Mouse (Mus musculus): ENCODE results near the gene Tmem233.

- TF ChIP-seq POLR2A (IDR thresholded peaks at IDR 0.05; ENCODE audit: insufficient read depth, low read depth, low read length) (no peak), CTCF (IDR thresholded peaks at IDR 0.05; ENCODE audit: insufficient read depth, low read depth, low read length) (no peak)
These were observed 1.4 kb downstream of the Tmem233 start for GRCm38 (mm10) chr5:116081616-116082015.

Measured in olfactory bulb, adult 2 months (tissue).